Mouse (Mus musculus): ENCODE measurements around the gene Micall2. TPM values are rescaled to one million over a fixed set of nuclear protein-coding genes. Genes with fewer than 3 reads are reported as not detected.
A peak's percentile ranks its signal among the peaks of the same experiment; 100 is the strongest.

Gene Micall2
- polyA plus RNA-seq, 1 experiment = 11.7 TPM

DNA sequence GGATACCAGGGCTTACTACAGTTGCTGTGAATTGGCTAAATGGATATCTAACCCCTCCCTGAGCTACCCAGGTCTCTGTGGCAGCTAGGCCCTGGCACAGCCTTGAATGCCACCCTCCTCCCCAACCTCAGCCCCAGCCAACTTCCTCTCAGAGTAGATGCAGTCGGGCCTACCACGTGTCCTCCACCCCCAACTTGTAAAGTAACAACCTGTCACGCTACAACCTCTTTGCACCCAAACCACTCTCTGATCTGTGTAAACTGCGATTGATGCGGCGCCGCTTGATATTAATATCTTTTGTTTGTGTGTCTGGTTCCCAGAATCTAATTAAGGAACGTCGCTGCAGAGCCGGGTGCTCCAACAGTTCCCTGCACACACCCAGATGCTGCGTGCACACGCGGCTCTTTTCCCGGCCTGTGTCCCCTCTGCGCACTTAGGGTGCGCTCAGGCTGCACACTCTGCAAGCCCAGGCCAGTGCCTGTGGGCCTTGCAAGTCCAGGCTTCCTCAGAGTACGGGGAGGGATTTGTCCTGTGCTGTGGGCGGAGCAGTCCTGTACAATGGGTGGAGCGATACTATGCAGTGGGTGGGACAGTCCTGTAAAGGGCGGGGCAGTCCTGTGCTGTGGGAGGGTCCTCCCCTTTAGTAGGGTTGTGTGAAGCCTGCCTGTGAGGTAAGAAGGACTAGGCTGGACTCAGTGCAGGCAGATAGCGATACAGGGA lies 49.4 kb downstream of the Micall2 start:
- WGBS = 32% methylated on average over 21 of the region's 21 CpGs
- no peak for DNase-seq (ENCODE audit: low read depth, low spot score)

DNA sequence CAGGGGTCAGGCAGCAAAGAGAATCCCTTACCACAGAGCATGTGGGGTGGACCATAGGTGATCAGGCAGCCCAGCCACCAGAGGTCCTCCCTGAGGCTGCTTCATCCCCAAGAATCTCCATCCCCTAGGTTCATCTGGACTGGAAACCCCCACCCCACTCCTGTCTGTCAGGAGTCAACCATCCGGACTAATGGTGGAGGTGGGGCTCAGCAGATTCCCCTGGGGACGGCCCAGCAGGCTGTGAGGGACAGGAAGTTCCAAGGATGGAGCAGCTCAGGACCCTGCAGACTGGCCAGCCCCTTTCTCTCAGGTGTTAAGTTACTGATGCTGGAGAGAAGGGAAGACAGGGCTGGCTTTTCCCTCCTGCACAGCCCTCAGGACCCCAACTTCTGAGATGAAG lies 52.9 kb downstream of the Micall2 start:
- 5% methylated on average over 2 of the region's 2 CpGs for whole genome bisulfite sequencing
- DNase-seq (ENCODE audit: low read depth, low spot score) = no peak

DNA sequence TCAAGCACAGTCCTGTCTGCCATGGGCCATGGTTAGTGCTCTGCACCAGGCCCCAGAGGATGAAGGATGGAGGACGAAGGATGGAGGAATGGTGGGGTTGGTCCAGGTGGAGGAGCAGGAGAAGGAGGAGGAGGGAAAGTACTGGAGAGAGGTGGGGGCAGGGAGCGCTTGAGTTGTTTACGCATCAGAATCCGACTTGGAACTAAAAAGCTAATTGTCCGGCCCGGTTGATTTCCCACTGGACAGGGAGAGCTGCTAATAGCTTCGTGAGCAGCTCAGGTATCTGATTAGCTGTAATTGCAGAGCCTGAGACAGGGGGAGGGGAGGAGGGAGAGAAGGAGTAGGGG lies 53.5 kb downstream of the Micall2 start:
- 4% methylated on average over 7 of the region's 7 CpGs for WGBS

DNA sequence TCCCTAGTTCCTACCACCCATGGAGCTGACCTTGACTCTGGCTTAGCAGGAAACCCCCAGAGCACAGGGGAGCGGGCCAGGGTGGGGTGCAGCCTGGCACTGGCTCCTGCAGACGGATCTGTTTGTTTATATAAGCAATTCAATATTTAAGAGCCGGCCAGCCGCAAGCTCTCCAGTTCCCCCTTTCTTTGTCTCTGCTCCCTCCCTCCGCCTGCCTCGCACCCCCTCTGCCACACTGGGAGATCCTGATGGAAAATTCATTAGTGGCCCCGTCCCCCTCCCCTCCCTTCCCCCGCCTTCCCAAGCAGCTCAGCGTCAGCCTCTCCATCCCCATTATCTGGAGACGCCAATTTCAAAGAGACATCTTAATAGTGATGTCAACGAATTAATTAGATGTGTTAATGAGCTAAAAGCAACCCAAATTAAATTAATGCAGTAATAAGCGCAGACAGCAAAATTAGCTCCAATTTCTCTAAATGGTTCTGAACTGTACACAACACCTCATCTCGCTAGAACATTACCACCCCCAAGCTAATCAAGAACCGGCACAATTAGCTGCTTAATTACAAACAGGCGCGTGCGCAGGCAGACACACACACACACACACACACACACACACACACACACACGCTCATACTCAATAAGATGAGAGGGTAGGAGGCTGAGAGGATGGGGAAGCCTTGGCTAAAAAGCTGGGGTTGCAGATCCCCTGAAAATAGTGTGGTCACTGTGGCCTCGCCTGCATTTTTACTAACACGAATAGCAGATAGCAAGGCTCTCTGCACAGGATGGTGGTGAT lies 54.1 kb downstream of the Micall2 start:
- DNase-seq (ENCODE audit: low read depth, low spot score) = no peak
- WGBS = 10% methylated on average over 20 of the region's 20 CpGs

More for the DNA sequence above, 53.5 kb downstream of the Micall2 start:
- no peak for DNase-seq (ENCODE audit: low read depth, low spot score)

DNA sequence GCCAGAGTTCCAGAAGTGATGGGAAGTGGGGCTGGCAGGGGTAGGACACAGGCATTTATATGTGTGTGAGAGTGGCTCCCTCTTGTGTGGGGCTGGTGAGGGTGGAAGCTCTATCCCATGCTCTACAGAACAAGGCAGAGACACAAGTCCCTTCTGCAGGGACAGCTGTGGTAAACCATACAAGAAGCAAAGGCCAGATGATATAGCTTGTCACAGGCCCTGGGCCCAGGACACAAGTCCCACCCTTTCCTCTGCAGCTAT lies 60.5 kb downstream of the Micall2 start:
- DNase-seq (ENCODE audit: low read depth, low spot score) = no peak

DNA sequence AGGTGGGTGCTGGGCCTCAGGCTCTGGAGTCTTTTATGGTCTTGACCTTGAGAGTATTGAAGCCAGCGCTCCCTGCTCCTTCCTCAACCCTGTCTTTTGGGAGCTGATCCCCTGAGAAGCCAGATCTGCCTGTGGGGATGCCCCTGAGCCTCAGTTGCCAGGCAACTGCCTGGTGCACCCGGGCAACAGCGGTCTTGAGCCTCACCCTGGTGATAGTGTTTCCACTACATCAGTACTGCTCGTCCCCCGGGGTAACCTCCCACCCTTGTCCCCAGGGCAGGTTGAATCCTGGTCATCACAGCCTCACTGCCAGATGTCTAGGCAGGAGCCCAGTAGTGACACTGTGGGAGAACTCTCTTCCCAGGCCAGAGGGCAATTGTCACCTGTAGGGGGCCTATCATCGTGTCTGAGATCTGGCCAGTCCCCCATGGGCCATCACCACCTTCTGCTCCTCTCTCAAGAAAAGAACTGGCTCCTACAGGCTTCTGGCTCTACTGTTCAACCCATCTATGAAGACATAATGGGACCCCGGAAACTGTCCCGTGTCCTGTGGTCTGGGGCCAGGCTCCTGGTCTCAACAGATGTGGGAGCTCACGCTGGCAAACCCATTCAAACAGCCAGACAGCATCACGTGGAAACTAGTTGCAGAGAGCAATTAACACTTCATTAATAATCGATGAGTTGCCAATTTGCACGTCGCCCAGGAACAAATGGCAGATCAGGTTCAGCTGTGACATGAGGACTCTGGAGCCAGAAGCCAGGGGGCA lies 61.0 kb downstream of the Micall2 start:
- 35% methylated on average over 13 of the region's 13 CpGs for WGBS
- DNase-seq (ENCODE audit: low read depth, low spot score) = no peak

DNA sequence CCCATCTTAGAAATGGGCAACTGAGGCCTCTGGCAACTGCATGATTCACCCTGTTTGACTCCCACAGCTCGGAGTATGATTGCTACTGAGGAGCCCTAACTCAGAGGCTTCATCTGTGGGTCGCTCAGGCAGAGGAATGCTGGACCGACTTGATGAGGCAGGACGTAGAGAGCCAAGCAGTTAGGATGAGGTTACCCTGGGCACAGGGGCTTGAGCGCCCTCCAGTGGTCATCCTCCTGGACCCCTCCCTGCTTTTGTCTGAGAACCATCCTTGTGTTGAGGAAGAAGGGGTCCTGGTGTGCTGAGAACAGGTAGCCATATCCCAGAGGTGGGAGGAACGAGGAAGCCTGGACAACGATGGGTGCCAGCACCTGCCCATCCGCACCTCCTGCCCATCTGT lies 66.8 kb downstream of the Micall2 start:
- 15% methylated on average over 8 of the region's 8 CpGs for WGBS
- DNase-seq (ENCODE audit: low read depth, low spot score) = no peak

DNA sequence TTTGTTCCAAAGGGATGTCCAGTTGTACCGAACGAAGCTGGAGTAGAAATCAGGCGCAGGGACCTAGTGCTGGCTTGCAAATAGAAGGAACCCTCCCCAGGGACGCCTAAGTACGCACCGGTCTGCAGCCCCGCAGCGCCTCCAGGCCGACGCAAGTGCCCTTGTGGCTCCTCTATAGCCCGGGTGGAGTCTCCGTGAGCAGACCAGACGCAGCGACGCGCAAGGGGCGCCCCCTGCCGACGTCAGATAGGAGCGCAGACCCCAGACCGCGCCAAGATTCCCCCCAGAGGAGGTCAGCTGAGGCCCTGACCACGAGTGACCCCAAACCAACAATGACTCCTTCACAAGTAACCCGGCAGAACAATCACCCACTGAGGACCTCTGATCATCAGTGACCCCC lies 67.6 kb downstream of the Micall2 start:
- DNase-seq (ENCODE audit: low read depth, low spot score) = peak; percentile 21
- WGBS = under 1% methylated on average over 24 of the region's 24 CpGs

DNA sequence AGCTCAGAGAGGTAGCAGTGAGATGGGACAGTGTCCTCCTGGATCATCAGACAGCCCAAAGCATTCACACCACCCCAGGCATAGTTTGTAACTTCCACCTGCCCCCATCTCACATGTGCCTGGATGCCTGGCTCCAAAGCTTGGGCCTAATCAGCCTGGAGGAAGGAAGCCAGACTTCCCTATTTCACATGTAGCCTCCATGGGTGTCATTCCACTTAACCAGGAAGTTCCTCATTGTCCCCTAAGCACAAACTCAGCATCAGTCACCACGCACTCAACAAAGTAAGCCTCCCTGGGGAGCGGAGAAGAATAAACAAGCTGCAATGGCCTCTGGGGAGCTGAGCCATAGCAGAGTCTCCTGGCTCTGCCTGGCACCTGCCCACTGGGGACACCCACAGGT lies 69.6 kb downstream of the Micall2 start:
- no peak for DNase-seq (ENCODE audit: low read depth, low spot score)
- 37% methylated on average over 2 of the region's 2 CpGs for WGBS

DNA sequence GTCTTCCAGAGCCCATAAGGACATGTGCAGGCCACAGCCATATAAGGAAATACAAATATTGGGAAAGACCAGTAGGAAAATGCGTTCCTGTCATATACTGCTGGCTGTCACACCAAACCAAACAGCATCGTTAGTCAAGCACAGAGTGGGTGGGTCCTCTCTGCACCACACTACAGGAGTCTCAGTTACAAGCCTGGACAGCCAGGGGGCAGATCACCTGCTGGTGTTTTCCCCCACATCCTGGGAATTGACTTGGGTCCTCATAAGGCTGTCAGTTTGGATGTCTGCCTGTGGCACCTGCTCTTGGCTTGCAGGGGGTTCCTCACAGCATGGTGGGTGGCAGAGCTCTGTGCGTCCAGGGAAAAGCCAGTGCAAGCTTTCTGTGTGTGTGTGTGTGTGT lies 70.8 kb downstream of the Micall2 start:
- no peak for DNase-seq (ENCODE audit: low read depth, low spot score)
- 37% methylated on average over 3 of the region's 3 CpGs for WGBS

DNA sequence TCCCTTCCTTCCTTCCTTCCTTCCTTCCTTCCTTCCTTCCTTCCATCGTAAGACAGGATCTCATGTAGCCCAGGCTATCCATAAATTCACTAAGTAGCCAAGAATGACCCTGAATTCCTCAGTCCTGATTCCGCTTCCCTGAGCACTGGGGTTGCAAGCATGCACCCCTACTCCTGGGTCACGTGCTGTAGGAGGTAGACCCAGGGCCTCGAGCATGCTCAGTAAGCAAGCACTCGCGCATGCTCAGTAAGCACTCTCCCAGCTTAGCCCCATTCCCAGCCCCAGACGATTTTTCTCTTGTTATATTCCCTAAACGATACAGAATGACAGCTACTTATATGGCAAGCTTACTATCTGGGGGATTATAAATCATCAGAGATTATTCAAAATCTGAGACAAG lies 74.4 kb downstream of the Micall2 start:
- no peak for DNase-seq (ENCODE audit: low read depth, low spot score)
- 59% methylated on average over 8 of the region's 8 CpGs for WGBS

DNA sequence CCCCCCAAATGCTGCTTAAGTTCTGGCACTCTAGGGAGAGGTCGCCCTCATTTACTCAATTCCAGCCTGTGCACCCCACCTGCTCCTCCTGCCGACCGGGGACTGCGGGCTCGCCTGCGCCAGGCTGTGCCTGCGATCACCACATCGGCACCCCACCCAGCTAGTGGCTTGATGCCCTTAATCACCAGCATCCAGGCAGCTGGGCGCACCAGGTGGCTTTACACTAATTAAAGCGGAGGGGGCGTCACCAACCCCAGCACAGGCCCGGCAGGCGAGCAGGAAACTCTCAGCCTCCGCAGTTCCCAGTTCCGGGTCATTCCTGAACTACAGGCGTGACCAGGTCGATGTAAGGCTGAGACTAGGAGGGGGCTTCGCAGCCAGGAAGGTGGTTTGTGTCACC lies 76.8 kb downstream of the Micall2 start:
- DNase-seq (ENCODE audit: low read depth, low spot score) = no peak
- WGBS = 3% methylated on average over 18 of the region's 18 CpGs

DNA sequence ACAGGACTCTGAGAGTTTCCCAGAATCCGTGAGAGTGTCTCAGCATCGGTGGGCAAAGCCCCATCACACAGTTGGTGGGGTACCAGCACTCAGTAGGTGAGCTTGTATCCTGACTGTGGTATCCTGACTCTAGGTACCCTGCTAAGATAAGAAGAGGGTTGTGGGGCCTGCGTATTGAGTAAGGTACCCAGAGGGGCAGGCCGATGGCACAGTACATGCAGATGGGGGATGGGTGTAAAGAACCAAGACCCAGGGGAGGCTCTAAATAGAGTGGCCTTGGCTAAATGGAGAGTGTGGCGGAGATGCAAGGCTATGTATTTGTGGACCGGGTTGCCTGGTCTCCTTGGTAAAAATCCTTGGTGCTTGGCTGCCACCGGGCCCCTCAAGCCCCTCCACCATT lies 77.3 kb downstream of the Micall2 start:
- 31% methylated on average over 7 of the region's 7 CpGs for WGBS
- DNase-seq (ENCODE audit: low read depth, low spot score) = no peak

DNA sequence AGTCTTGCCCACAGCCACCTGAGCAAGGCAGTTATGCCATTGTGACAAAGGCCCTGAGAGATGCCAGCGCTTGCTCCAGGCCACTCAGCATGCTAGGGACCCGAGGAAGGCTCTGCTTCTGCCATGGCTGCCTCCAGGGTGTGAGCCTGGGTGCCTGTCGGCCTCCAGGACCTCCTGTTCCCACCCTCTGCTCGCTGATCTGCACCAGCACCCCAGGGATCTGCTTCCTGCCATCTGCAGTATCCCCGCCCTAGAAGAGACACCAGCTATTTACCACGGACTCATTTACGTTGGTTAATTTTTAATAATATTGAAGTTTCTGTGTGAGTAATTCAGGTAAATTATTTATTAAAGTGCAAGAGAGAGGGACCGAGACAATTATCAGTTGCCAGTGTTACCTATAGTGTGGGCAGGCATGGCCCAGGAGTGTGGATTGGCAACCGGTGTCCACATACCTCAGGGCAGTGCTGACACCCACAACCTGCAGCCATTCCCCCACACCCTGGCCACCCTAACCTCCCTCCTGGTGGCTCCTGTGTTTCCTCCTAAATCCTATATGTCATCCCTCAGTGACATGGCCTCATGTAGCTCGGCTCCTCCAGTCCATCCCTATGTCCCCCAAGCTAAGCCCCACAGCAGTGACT lies 78.1 kb downstream of the Micall2 start:
- DNase-seq (ENCODE audit: low read depth, low spot score) = no peak
- WGBS = 29% methylated on average over 10 of the region's 10 CpGs

Other genes with a start within 250 kb of the Micall2 start
- not detected in 2 replicates for gene Uncx, start 192.8 kb downstream of the Micall2 start, polyA plus RNA-seq (2012; rRNA removed)
- 46.5 and 53.1 TPM in 2 replicates for gene Ints1, start 39.3 kb upstream of the Micall2 start, polyA plus RNA-seq (2012; rRNA removed)
- gene Mafk, start 55.2 kb upstream of the Micall2 start, polyA plus RNA-seq (2012; rRNA removed) = 30.4 and 33.6 TPM in 2 replicates
- 92.0 and 188 TPM in 2 replicates for gene Tmem184a, start 83.6 kb upstream of the Micall2 start, polyA plus RNA-seq (2012; rRNA removed)
- not detected in 2 replicates for gene Gm26938, start 90.1 kb upstream of the Micall2 start, polyA plus RNA-seq (2012; rRNA removed)
- gene Psmg3, start 90.5 kb upstream of the Micall2 start, polyA plus RNA-seq (2012; rRNA removed) = 40.2 and 46.5 TPM in 2 replicates
- gene Elfn1, start 171.6 kb upstream of the Micall2 start, polyA plus RNA-seq (2012; rRNA removed) = 0.06 and 0.15 TPM in 2 replicates

All from large intestine, adult 2 months (tissue).